In genomic region chr12:55816488-55816887, GRCm38 (mm10) we compare ENCODE assay signal across 23 mouse cellular contexts. TPM values are rescaled to one million over a fixed set of nuclear protein-coding genes. Genes with fewer than 3 reads are reported as not detected.
DNase-seq lines count a peak whose midpoint lies in the region; ATAC-seq and TF ChIP-seq lines count a peak whose summit lies in the region.
"Had no signal": no experiment of that assay in that cellular context is flagged by ENCODE, and none has a peak within 500 bp of the region (broad histone marks: within the 10 kb centered on the region; RNA-seq: fewer than 3 reads in every experiment).

No protein-coding gene starts in this region.

- H3K36me3 ChIP-seq in kidney, embryonic 14.5 days (ENCODE audit: control insufficient read depth, insufficient read depth, low read length): no peaks in the 10 kb centered on the region
- H3K36me3 ChIP-seq in kidney, embryonic 15.5 days: 0 out of 2 replicates have a peak, but pooled peaks cover 2% of the 10 kb centered on the region
- no peaks in the 10 kb centered on the region for H3K36me3 ChIP-seq in kidney, adult 2 months (ENCODE audit: control insufficient read depth, insufficient read depth, low read length)
- H3K36me3 ChIP-seq in CH12.LX (replicated peaks in 1 of 2; ENCODE audit: control insufficient read depth in 1 of 2, insufficient read depth in 1 of 2, low read length in 1 of 2) (peaks cover 0 to 14% of the 10 kb centered on the region in 2 experiments), MEL (ENCODE audit: control insufficient read depth in 1 of 2, insufficient read depth in 2 of 2, low read length in 2 of 2) (peaks cover 4 to 30% of the 10 kb centered on the region in 2 experiments; a peak in 3 of 4 replicates)
- no peaks in the 10 kb centered on the region; the same call in 1 of the 2 replicates for H3K36me3 ChIP-seq in forebrain, embryonic 10.5 days (replicated peaks)

- H3K9ac ChIP-seq in kidney, embryonic 14.5 days (ENCODE audit: low read depth, low read length): no peak overlapping the region
- no peak overlapping the region for H3K9ac ChIP-seq in kidney, embryonic 15.5 days
- H3K9ac ChIP-seq in CH12.LX (ENCODE audit: insufficient read depth, low read depth) (no peak overlapping the region), MEL (ENCODE audit: control insufficient read depth, low read depth, low read length, poor library complexity, severe bottlenecking) (no peak overlapping the region)

- DNase-seq in kidney, adult 9 months: no peak
- DNase-seq in kidney, adult 2 months: no peak
- DNase-seq in CH12.LX (ENCODE audit: extremely low read depth) (no peak), MEL (ENCODE audit: low read depth, low spot score) (no peak)
- no peak for DNase-seq in forebrain, embryonic 10.5 days (ENCODE audit: extremely low spot score, low spot score)
- no peak for DNase-seq in thymus, postnatal 36 days
- DNase-seq: adrenal gland, adult 2 months; adrenal gland, adult 8-10 months; adrenal gland, postnatal 10 days; adrenal gland, postnatal 14 days; adrenal gland, postnatal 25 days; adrenal gland, postnatal 36 days; B cell, adult 2 months; cerebellum, adult 11 months; cerebellum, adult 11-12 months; cerebellum, adult 18-20 months; cerebellum, adult 2 months had no signal

- no peak for TF ChIP-seq CTCF in kidney, adult 2 months (conservative IDR thresholded peaks at IDR 0.05; ENCODE audit: insufficient read depth, insufficient read length, low read depth, low read length)
- TF ChIP-seq CTCF in CH12.LX (conservative IDR thresholded peaks at IDR 0.05 in 1 of 2, IDR thresholded peaks at IDR 0.05 in 1 of 2; ENCODE audit: low read depth in 2 of 2, low read length in 2 of 2) (no peak), MEL (IDR thresholded peaks at IDR 0.05 in 2 of 3, conservative IDR thresholded peaks at IDR 0.05 in 1 of 3; ENCODE audit: control insufficient read depth in 1 of 3, insufficient read depth in 1 of 3, low read depth in 2 of 3, low read length in 3 of 3, poor library complexity in 1 of 3, severe bottlenecking in 1 of 3) (no peak)

- TF ChIP-seq RAD21 in CH12.LX (IDR thresholded peaks at IDR 0.05; ENCODE audit: low read depth, low read length): no peak
- no peak for TF ChIP-seq RAD21 in MEL (IDR thresholded peaks at IDR 0.05; ENCODE audit: low read depth, low read length)

- H3K4me1 ChIP-seq in kidney, embryonic 14.5 days (ENCODE audit: control insufficient read depth, insufficient read depth, low read length): no peaks in the 10 kb centered on the region
- peaks cover 3% of the 10 kb centered on the region; the same call in 1 of the 2 replicates for H3K4me1 ChIP-seq in kidney, embryonic 15.5 days
- peaks cover 2% of the 10 kb centered on the region; the same call in 1 of the 2 replicates for H3K4me1 ChIP-seq in kidney, adult 2 months (ENCODE audit: control insufficient read depth, insufficient read depth, low read length)
- peaks cover 3 to 24% of the 10 kb centered on the region in 2 experiments; a peak in 3 of 4 replicates for H3K4me1 ChIP-seq in CH12.LX (ENCODE audit: control insufficient read depth in 1 of 2, insufficient read depth in 2 of 2)
- peaks cover 4 to 10% of the 10 kb centered on the region in 2 experiments for H3K4me1 ChIP-seq in MEL (ENCODE audit: control insufficient read depth in 1 of 2, insufficient read depth in 2 of 2, low read length in 2 of 2)
- peaks cover 15% of the 10 kb centered on the region for H3K4me1 ChIP-seq in forebrain, embryonic 10.5 days

- no peak for TF ChIP-seq POLR2A in kidney, adult 2 months (IDR thresholded peaks at IDR 0.05; ENCODE audit: low read depth, low read length)
- TF ChIP-seq POLR2A in CH12.LX (IDR thresholded peaks at IDR 0.05; ENCODE audit: low read depth, low read length): no peak
- TF ChIP-seq POLR2A in MEL (IDR thresholded peaks at IDR 0.05; ENCODE audit: control insufficient read depth in 1 of 2, insufficient read depth in 1 of 2, low read depth in 1 of 2, low read length in 2 of 2, poor library complexity in 1 of 2): no peak

- H3K27ac ChIP-seq in kidney, embryonic 14.5 days (ENCODE audit: low read depth, low read length): no peak overlapping the region
- H3K27ac ChIP-seq in kidney, embryonic 15.5 days: no peak overlapping the region
- no peak overlapping the region for H3K27ac ChIP-seq in kidney, adult 2 months (ENCODE audit: insufficient read depth, low read depth, low read length)
- H3K27ac ChIP-seq in CH12.LX (ENCODE audit: insufficient read depth, low read depth) (no peak overlapping the region), MEL (ENCODE audit: control insufficient read depth, low read depth, low read length) (no peak overlapping the region)
- H3K27ac ChIP-seq in forebrain, embryonic 10.5 days: no peak overlapping the region

- no peaks in the 10 kb centered on the region for H3K27me3 ChIP-seq in kidney, embryonic 14.5 days (ENCODE audit: control insufficient read depth, insufficient read depth, low read length)
- H3K27me3 ChIP-seq in kidney, embryonic 15.5 days: no peaks in the 10 kb centered on the region
- H3K27me3 ChIP-seq in kidney, adult 2 months (replicated peaks; ENCODE audit: control insufficient read depth, insufficient read depth, low read length): no peaks in the 10 kb centered on the region
- H3K27me3 ChIP-seq in CH12.LX (replicated peaks) (no peaks in the 10 kb centered on the region), MEL (ENCODE audit: control insufficient read depth in 1 of 2, insufficient read depth in 2 of 2, low read length in 2 of 2) (no peaks in the 10 kb centered on the region)
- no peaks in the 10 kb centered on the region for H3K27me3 ChIP-seq in forebrain, embryonic 10.5 days (ENCODE audit: poor library complexity, severe bottlenecking)
- H3K27me3 ChIP-seq: Patski had no signal

- dilution Hi-C loops in CH12.LX (cut with MboI; ENCODE audit: extremely low pct_ligation_motif_present, extremely low pct_unique_long_range_greater_than_20kb, low sequenced_read_pairs): no loop called here

- peaks cover 17% of the 10 kb centered on the region for H3K79me2 ChIP-seq in CH12.LX (replicated peaks; ENCODE audit: control insufficient read depth, extremely low read depth, insufficient read depth, poor library complexity, severe bottlenecking)
- peaks cover 39% of the 10 kb centered on the region for H3K79me2 ChIP-seq in MEL (ENCODE audit: control insufficient read depth, insufficient read depth, low read length, poor library complexity)

- WGBS in kidney, embryonic 14.5 days: 68% methylated on average over 5 of the region's 5 CpGs
- 66% methylated on average over 5 of the region's 5 CpGs for WGBS in kidney, embryonic 15.5 days
- WGBS in kidney, adult 2 months: 60% methylated on average over 5 of the region's 5 CpGs
- WGBS in forebrain, embryonic 10.5 days: 92% methylated on average over 5 of the region's 5 CpGs

- in situ Hi-C loops in CH12.LX (cut with MboI; ENCODE audit: low pct_ligation_motif_present, low pct_unique_long_range_greater_than_20kb, low sequenced_read_pairs): no loop called here

- 0 out of 2 replicates have a peak, but pooled peaks have one; percentile 37 for ATAC-seq in kidney, embryonic 14.5 days (ENCODE audit: low FRiP score, low TSS enrichment)
- 0 out of 2 replicates have a peak, but pooled peaks have one; percentile 41 for ATAC-seq in kidney, embryonic 15.5 days (replicated peaks; ENCODE audit: low FRiP score)
- ATAC-seq: activated CD4-positive, CD25-positive, alpha-beta regulatory T cell, adult 4 months; CD4-positive, CD25-positive, alpha-beta regulatory T cell, adult 4 months; Patski had no signal

- H3K4me3 ChIP-seq in kidney, embryonic 14.5 days (ENCODE audit: low read length): no peak overlapping the region
- no peak overlapping the region for H3K4me3 ChIP-seq in kidney, embryonic 15.5 days (replicated peaks)
- no peak overlapping the region for H3K4me3 ChIP-seq in kidney, adult 2 months (ENCODE audit: insufficient read depth, low read depth, low read length)
- H3K4me3 ChIP-seq in CH12.LX (replicated peaks in 1 of 3; ENCODE audit: low read depth in 2 of 3, low read length in 2 of 3, poor library complexity in 1 of 3) (no peak overlapping the region), MEL (ENCODE audit: control insufficient read depth in 1 of 2, insufficient read depth in 1 of 2, low read depth in 2 of 2, low read length in 2 of 2) (no peak overlapping the region)
- no peak overlapping the region for H3K4me3 ChIP-seq in forebrain, embryonic 10.5 days

- H3K9me3 ChIP-seq in kidney, embryonic 14.5 days (ENCODE audit: control insufficient read depth, low read length): no peaks in the 10 kb centered on the region
- H3K9me3 ChIP-seq in kidney, embryonic 15.5 days (replicated peaks): no peaks in the 10 kb centered on the region
- H3K9me3 ChIP-seq in CH12.LX (replicated peaks; ENCODE audit: low read length): no peaks in the 10 kb centered on the region
- no peaks in the 10 kb centered on the region for H3K9me3 ChIP-seq in MEL (replicated peaks; ENCODE audit: insufficient read depth, low read length)
- no peaks in the 10 kb centered on the region for H3K9me3 ChIP-seq in forebrain, embryonic 10.5 days
- H3K9me3 ChIP-seq: G1E had no signal

- TF ChIP-seq EP300 in CH12.LX (IDR thresholded peaks at IDR 0.05; ENCODE audit: low read length): no peak
- no peak for TF ChIP-seq EP300 in MEL (IDR thresholded peaks at IDR 0.05; ENCODE audit: low read depth in 1 of 2, low read length in 2 of 2)

- no peak overlapping the region for H3K4me2 ChIP-seq in kidney, embryonic 14.5 days (replicated peaks; ENCODE audit: low read depth, low read length)
- H3K4me2 ChIP-seq in kidney, embryonic 15.5 days: no peak overlapping the region
- H3K4me2 ChIP-seq in CH12.LX (ENCODE audit: insufficient read depth, low read depth, poor library complexity, severe bottlenecking): no peak overlapping the region

RNA-seq across cellular contexts. Expression of gene Ralgapa1, which starts 4.5 kb away (rescaled TPM):
- 16.9 and 22.2 TPM in 2 replicates for polyA plus RNA-seq in kidney, embryonic 14.5 days (2014; fragmentation: Nextera tagmentation; extraction: Ambion mirVana)
- 13.2 and 14.0 TPM in 2 replicates for polyA plus RNA-seq in kidney, embryonic 15.5 days (2015; fragmentation: Nextera tagmentation; extraction: Ambion mirVana)
- polyA plus RNA-seq in kidney, adult 2 months (2012; rRNA removed): 20.2 and 24.3 TPM in 2 replicates
- 8.9 and 10.3 TPM in 2 replicates for total RNA-seq in CH12.LX (2012; rRNA removed)
- 18.5 and 19.2 TPM in 2 replicates for total RNA-seq in CH12.LX (2014; rRNA removed)
- 18.6 and 24.4 TPM in 2 replicates for polyA plus RNA-seq in CH12.LX (2012; ENCODE audit: insufficient read length, low read depth)
- total RNA-seq in MEL (2012; rRNA removed): 14.1 and 17.8 TPM in 2 replicates
- polyA plus RNA-seq in MEL (2012; ENCODE audit: insufficient read depth in 1 of 2, insufficient read length in 2 of 2, low read depth in 1 of 2, low replicate concordance in 2 of 2, missing spikeins in 1 of 2): 100 to 1,000 TPM in 1 of 2 experiments, 10 to 100 TPM in 1; 29.7 to 111 TPM
- 10.9 and 11.4 TPM in 2 replicates for polyA plus RNA-seq in forebrain, embryonic 10.5 days (2016; fragmentation: Nextera tagmentation; extraction: Ambion mirVana)

RNA-seq across cellular contexts. Expression of gene Brms1l, which starts 19.6 kb away (rescaled TPM):
- 31.6 and 36.4 TPM in 2 replicates for polyA plus RNA-seq in kidney, embryonic 14.5 days (2014; fragmentation: Nextera tagmentation; extraction: Ambion mirVana)
- polyA plus RNA-seq in kidney, embryonic 15.5 days (2015; fragmentation: Nextera tagmentation; extraction: Ambion mirVana): 38.0 and 38.5 TPM in 2 replicates
- polyA plus RNA-seq in kidney, adult 2 months (2012; rRNA removed): 11.3 and 15.1 TPM in 2 replicates
- total RNA-seq in CH12.LX (2012; rRNA removed) (16.3 and 17.8 TPM in 2 replicates), CH12.LX (2014; rRNA removed) (18.9 and 19.7 TPM in 2 replicates), MEL (2012; rRNA removed) (17.4 and 17.5 TPM in 2 replicates)
- polyA plus RNA-seq in CH12.LX (2012; ENCODE audit: insufficient read length, low read depth) (32.6 and 48.0 TPM in 2 replicates), MEL (2012; ENCODE audit: insufficient read depth in 1 of 2, insufficient read length in 2 of 2, low read depth in 1 of 2, low replicate concordance in 2 of 2, missing spikeins in 1 of 2) (10 to 100 TPM in 1 of 2 experiments, not detected in 1; 33.5 TPM)
- polyA plus RNA-seq in forebrain, embryonic 10.5 days (2016; fragmentation: Nextera tagmentation; extraction: Ambion mirVana): 40.7 and 42.2 TPM in 2 replicates
